Mouse (Mus musculus): ENCODE data around the gene Fam114a2. TPM values are rescaled to one million over a fixed set of nuclear protein-coding genes. Genes with fewer than 3 reads are reported as not detected.

The Fam114a2 gene
- polyA plus RNA-seq (2017; shearing (Covaris generic)): 83.1 TPM

DNA sequence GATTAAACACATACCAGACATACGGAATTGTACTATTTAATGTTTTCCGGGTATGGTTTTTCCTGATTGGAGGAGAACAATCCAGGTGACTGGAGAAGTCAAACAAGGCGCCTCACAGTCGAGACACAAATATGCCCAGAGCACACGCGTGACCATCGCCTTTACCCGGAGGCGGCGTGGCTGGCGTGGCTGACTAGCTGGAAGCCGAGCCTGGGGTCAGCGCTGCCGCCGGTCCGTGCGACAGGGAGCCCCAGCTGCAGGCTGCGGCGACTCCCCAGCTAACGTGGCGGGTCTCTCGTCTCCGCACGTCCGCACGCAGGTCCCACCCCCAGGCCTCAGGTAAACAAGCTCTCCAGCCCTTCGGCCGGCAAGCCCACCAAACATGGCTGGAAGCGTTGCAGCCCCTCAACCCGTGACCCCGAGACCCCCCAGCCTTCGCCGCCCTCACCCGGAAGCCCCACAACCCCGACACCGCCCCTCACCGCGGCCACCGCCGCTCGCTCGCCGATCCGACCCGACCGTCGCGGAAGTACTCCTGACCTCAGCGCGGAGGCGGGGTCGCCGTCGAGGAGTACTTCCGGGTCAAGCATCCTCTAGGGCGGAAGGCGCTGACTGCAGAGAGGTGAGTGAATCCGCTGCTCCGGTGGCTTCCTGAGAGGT, at the start of gene Fam114a2, which contains the start of gene Mfap3:
Gene Fam114a2 (minus strand): TSS at position 527 of the 660 bp plus-strand sequence.
Gene Mfap3 (plus strand): TSS at position 574 of the 660 bp plus-strand sequence.

Other genes starting within 250 kb of the Fam114a2 start
- gene Mfap3, start within 50 bp of the Fam114a2 start, polyA plus RNA-seq (2017; shearing (Covaris generic)): 10.4 TPM
- 59.0 TPM for gene Galnt10, start 126.8 kb upstream of the Fam114a2 start, polyA plus RNA-seq (2017; shearing (Covaris generic))

Measured in effector memory CD4-positive, alpha-beta T cell, adult 5 months (primary cell).